9 mouse cellular contexts compared by ENCODE assay signal in genomic region chr8:120383204-120383560, GRCm38 (mm10).
DNase-seq lines count a peak whose midpoint lies in the region; ATAC-seq and TF ChIP-seq lines count a peak whose summit lies in the region.
"Had no signal": no experiment of that assay in that cellular context is flagged by ENCODE, and none has a peak within 500 bp of the region (broad histone marks: within the 10 kb centered on the region; RNA-seq: fewer than 3 reads in every experiment).

No protein-coding gene starts in this region.

- no peak overlapping the region for H3K4me3 ChIP-seq in heart, embryonic 13.5 days
- no peak overlapping the region for H3K4me3 ChIP-seq in MEL (ENCODE audit: control insufficient read depth in 1 of 2, insufficient read depth in 1 of 2, low read depth in 2 of 2, low read length in 2 of 2)
- no peak overlapping the region for H3K4me3 ChIP-seq in forebrain, embryonic 15.5 days

- H3K4me2 ChIP-seq in heart, embryonic 13.5 days, result peak overlapping the region; percentile 44
- no peak overlapping the region for H3K4me2 ChIP-seq in forebrain, embryonic 15.5 days (replicated peaks)

- peak overlapping the region; percentile 73 for H3K9ac ChIP-seq in heart, embryonic 13.5 days
- peak overlapping the region; percentile 42 for H3K9ac ChIP-seq in MEL (ENCODE audit: control insufficient read depth, low read depth, low read length, poor library complexity, severe bottlenecking)
- H3K9ac ChIP-seq in forebrain, embryonic 15.5 days (replicated peaks), result peak overlapping the region; percentile 13; the same call in 1 of the 2 replicates

- H3K9me3 ChIP-seq in heart, embryonic 13.5 days, result no peaks in the 10 kb centered on the region
- H3K9me3 ChIP-seq in MEL (replicated peaks; ENCODE audit: insufficient read depth, low read length), result no peaks in the 10 kb centered on the region
- no peaks in the 10 kb centered on the region for H3K9me3 ChIP-seq in forebrain, embryonic 15.5 days

- no peak for DNase-seq in heart, adult 9 months (ENCODE audit: low spot score in 2 of 2)
- no peak for DNase-seq in MEL (ENCODE audit: low read depth, low spot score)
- no peak for DNase-seq in retina, postnatal 1 day
- DNase-seq in urinary bladder, adult 2 months (ENCODE audit: low spot score), result no peak
- DNase-seq in c-Kit-positive CD71-positive TER-119-positive erythroid progenitor cells, embryonic 14.5 days (ENCODE audit: low spot score), result no peak

- TF ChIP-seq RAD21 in MEL (IDR thresholded peaks at IDR 0.05; ENCODE audit: low read depth, low read length), result no peak

- H3K36me3 ChIP-seq in heart, embryonic 13.5 days, result no peaks in the 10 kb centered on the region
- peaks cover 0 to 25% of the 10 kb centered on the region in 2 experiments; a peak in 2 of 4 replicates for H3K36me3 ChIP-seq in MEL (ENCODE audit: control insufficient read depth in 1 of 2, insufficient read depth in 2 of 2, low read length in 2 of 2)
- H3K36me3 ChIP-seq in forebrain, embryonic 15.5 days, result no peaks in the 10 kb centered on the region

- 0 out of 2 replicates have a peak, but pooled peaks cover 10% of the 10 kb centered on the region for H3K27me3 ChIP-seq in heart, embryonic 13.5 days (replicated peaks)
- no peaks in the 10 kb centered on the region for H3K27me3 ChIP-seq in MEL (ENCODE audit: control insufficient read depth in 1 of 2, insufficient read depth in 2 of 2, low read length in 2 of 2)
- no peaks in the 10 kb centered on the region for H3K27me3 ChIP-seq in forebrain, embryonic 15.5 days

- no peak for TF ChIP-seq CTCF in MEL (IDR thresholded peaks at IDR 0.05 in 2 of 3, conservative IDR thresholded peaks at IDR 0.05 in 1 of 3; ENCODE audit: control insufficient read depth in 1 of 3, insufficient read depth in 1 of 3, low read depth in 2 of 3, low read length in 3 of 3, poor library complexity in 1 of 3, severe bottlenecking in 1 of 3)

- peaks cover 58% of the 10 kb centered on the region for H3K4me1 ChIP-seq in heart, embryonic 13.5 days
- H3K4me1 ChIP-seq in MEL (ENCODE audit: control insufficient read depth in 1 of 2, insufficient read depth in 2 of 2, low read length in 2 of 2), result peaks cover 23 to 34% of the 10 kb centered on the region in 2 experiments
- H3K4me1 ChIP-seq in forebrain, embryonic 15.5 days, result peaks cover 51% of the 10 kb centered on the region

- no peak for TF ChIP-seq POLR2A in MEL (IDR thresholded peaks at IDR 0.05; ENCODE audit: control insufficient read depth in 1 of 2, insufficient read depth in 1 of 2, low read depth in 1 of 2, low read length in 2 of 2, poor library complexity in 1 of 2)

- peak overlapping the region; percentile 98 for H3K27ac ChIP-seq in heart, embryonic 13.5 days (replicated peaks)
- H3K27ac ChIP-seq in MEL (ENCODE audit: control insufficient read depth, low read depth, low read length), result peak overlapping the region; percentile 41
- H3K27ac ChIP-seq in forebrain, embryonic 15.5 days (replicated peaks), result peak overlapping the region; percentile 89
- H3K27ac ChIP-seq: macrophage had no signal

- no peak for ATAC-seq in heart, embryonic 13.5 days (ENCODE audit: extremely low read depth, insufficient number of reproducible peaks, low FRiP score, low TSS enrichment)
- ATAC-seq in forebrain, embryonic 15.5 days (replicated peaks), result no peak; the same call in 1 of the 2 replicates
- 0 out of 2 replicates have a peak, but pooled peaks have one; percentile 8 for ATAC-seq in megakaryocyte-erythroid progenitor cell, adult 5-6 weeks (replicated peaks; ENCODE audit: low FRiP score, low TSS enrichment, poor library complexity, severe bottlenecking)

- WGBS in heart, embryonic 13.5 days, result 35% methylated on average over 6 of the region's 6 CpGs
- 73% methylated on average over 6 of the region's 6 CpGs for WGBS in forebrain, embryonic 15.5 days

- H3K79me2 ChIP-seq in MEL (ENCODE audit: control insufficient read depth, insufficient read depth, low read length, poor library complexity), result peaks cover 1% of the 10 kb centered on the region

- no peak for TF ChIP-seq EP300 in MEL (IDR thresholded peaks at IDR 0.05; ENCODE audit: low read depth in 1 of 2, low read length in 2 of 2)

TF ChIP-seq in MEL, 35 proteins besides CTCF, POLR2A, EP300 and RAD21:
- TF ChIP-seq MEF2A (IDR thresholded peaks at IDR 0.05; ENCODE audit: extremely low read depth, insufficient replicate concordance, low read depth, low read length, poor library complexity, severe bottlenecking) (no peak), POLR2AphosphoS5 (IDR thresholded peaks at IDR 0.05; ENCODE audit: borderline replicate concordance, low read depth, low read length) (no peak), USF1 (IDR thresholded peaks at IDR 0.05; ENCODE audit: low read depth, low read length) (no peak), SMC3 (IDR thresholded peaks at IDR 0.05; ENCODE audit: low read depth, low read length) (no peak), ZMIZ1 (IDR thresholded peaks at IDR 0.05; ENCODE audit: low read depth, low read length) (no peak), TBP (IDR thresholded peaks at IDR 0.05; ENCODE audit: low read depth, low read length) (no peak)

Comparison
In these comparisons a context has a peak if more than half of its experiments do, and no peak if none do; other contexts are left out.
1. H3K27ac ChIP-seq: peak in every context shown above with its lines; median percentile 98 in heart, embryonic 13.5 days; 89 in forebrain, embryonic 15.5 days; 41 in MEL.
2. H3K9ac ChIP-seq: peak in every context shown above with its lines; median percentile 73 in heart, embryonic 13.5 days; 42 in MEL; 13 in forebrain, embryonic 15.5 days.